Mouse (Mus musculus) hindbrain, embryonic 15.5 days (tissue): Measurements from ENCODE around the gene Rarg. TPM values are rescaled to one million over a fixed set of nuclear protein-coding genes. Genes with fewer than 3 reads are reported as not detected.

Experiments used
- ATAC-seq: fragments of 200-750 bp; cut with Nextera tagmentation; 2 replicates; pipeline ENCODE4 v1.8.0; 2017; ENCODE audit warnings: low read depth, moderate number of reproducible peaks, moderate TSS enrichment; ENCODE audit not compliant: low FRiP score
- H3K27ac ChIP-seq: fragments of 300-500 bp; sonication (generic); replicated peaks from 2 replicates; pipeline ENCODE4 v1.5.1; 2015; ENCODE audit warnings: mild to moderate bottlenecking, inconsistent platforms
- H3K27me3 ChIP-seq: fragments of 300-500 bp; sonication (generic); 2 replicates; pipeline ENCODE4 v1.6.1; 2015; ENCODE audit warnings: control low read depth, inconsistent platforms
- H3K36me3 ChIP-seq: fragments of 300-500 bp; sonication (generic); 2 replicates; pipeline ENCODE4 v1.6.1; 2015; ENCODE audit warnings: control low read depth, inconsistent platforms
- H3K4me1 ChIP-seq: fragments of 300-500 bp; sonication (generic); replicated peaks from 2 replicates; pipeline ENCODE4 v1.6.1; 2015; ENCODE audit warnings: control low read depth, inconsistent platforms
- H3K4me2 ChIP-seq: fragments of 300-500 bp; sonication (generic); 2 replicates; pipeline ENCODE4 v1.6.1; 2015; ENCODE audit warnings: moderate library complexity, mild to moderate bottlenecking, inconsistent platforms
- H3K4me3 ChIP-seq: fragments of 300-500 bp; sonication (generic); 2 replicates; pipeline ENCODE4 v1.5.1; 2015; ENCODE audit warnings: mild to moderate bottlenecking, inconsistent platforms
- H3K9ac ChIP-seq: fragments of 300-500 bp; sonication (generic); 2 replicates; pipeline ENCODE4 v1.6.1; 2015; ENCODE audit warnings: inconsistent platforms
- H3K9me3 ChIP-seq: fragments of 300-500 bp; sonication (generic); 2 replicates; pipeline ENCODE4 v1.6.1; 2016; ENCODE audit warnings: control low read depth, inconsistent platforms
- WGBS: fragments of 180-500 bp; shearing (Covaris S2); methylation state at CpG from one replicate; pipeline ENCODE4 v1.1.7; 2015; 5-methylcytosine and 5-hydroxymethylcytosine counted together
- polyA plus RNA-seq: library from polyadenylated mRNA; unstranded; fragments of >200 nt; fragmentation: Nextera tagmentation; extraction: Ambion mirVana; gene quantifications from 2 replicates; pipeline ENCODE4 v1.2.1, GENCODE M21; 2015

Gene Rarg
- 5.8 and 6.3 TPM in 2 replicates for polyA plus RNA-seq

GRCm38 (mm10) chr15:102257202-102258075 is at the start of gene Rarg:
Gene Rarg, minus strand, starts transcription at chr15:102257517.
- no peaks in the 10 kb centered on the region for H3K36me3 ChIP-seq
- H3K4me2 ChIP-seq = peak within 1 kb of the TSS; percentile 93
- H3K4me3 ChIP-seq = peak within 1 kb of the TSS; percentile 53
- peaks cover 41% of the 10 kb centered on the region for H3K27me3 ChIP-seq
- ATAC-seq = peak; percentile 44; the same call in 1 of the 2 replicates
- H3K4me1 ChIP-seq = peaks cover 23% of the 10 kb centered on the region
- 0 out of 2 replicates have a peak within 1 kb of the TSS, but pooled peaks have one; percentile 10 for H3K27ac ChIP-seq
- 1% methylated on average over 36 of the region's 46 CpGs for WGBS
- H3K9me3 ChIP-seq = no peaks in the 10 kb centered on the region
- peak within 1 kb of the TSS; percentile 51 for H3K9ac ChIP-seq

GRCm38 (mm10) chr15:102302542-102302941 is 45.2 kb upstream of the Rarg start:
- ATAC-seq = no peak
- Histone ChIP-seq H3K4me2 (no peak overlapping the region), H3K27ac (no peak overlapping the region), H3K4me3 (no peak overlapping the region), H3K27me3 (no peaks in the 10 kb centered on the region), H3K4me1 (no peaks in the 10 kb centered on the region), H3K36me3 (no peaks in the 10 kb centered on the region), H3K9ac (no peak overlapping the region), H3K9me3 (no peaks in the 10 kb centered on the region)
- WGBS = 95% methylated on average over 6 of the region's 6 CpGs

- peak; percentile 62 for ATAC-seq
- H3K9me3 ChIP-seq = no peaks in the 10 kb centered on the region
- no peaks in the 10 kb centered on the region for H3K36me3 ChIP-seq
- H3K4me1 ChIP-seq = peaks cover 9% of the 10 kb centered on the region
- no peak overlapping the region for H3K27ac ChIP-seq
- H3K4me3 ChIP-seq = peak overlapping the region; percentile 55
- WGBS = 5% methylated on average over 24 of the region's 24 CpGs
- no peaks in the 10 kb centered on the region for H3K27me3 ChIP-seq
- peak overlapping the region; percentile 25 for H3K9ac ChIP-seq
- peak overlapping the region; percentile 95 for H3K4me2 ChIP-seq
These were observed 39.2 kb upstream of the Rarg start for GRCm38 (mm10) chr15:102296368-102297006.

GRCm38 (mm10) chr15:102295633-102296367 is 38.5 kb upstream of the Rarg start, which contains the start of gene Espl1:
Gene Espl1, plus strand, starts transcription at chr15:102296266.
- Histone ChIP-seq H3K9ac (peak within 1 kb of the TSS; percentile 25), H3K9me3 (no peaks in the 10 kb centered on the region), H3K4me1 (peaks cover 9% of the 10 kb centered on the region), H3K4me2 (peak within 1 kb of the TSS; percentile 95), H3K27ac (peak within 1 kb of the TSS; percentile 58; the same call in 1 of the 2 replicates), H3K36me3 (no peaks in the 10 kb centered on the region), H3K4me3 (peak within 1 kb of the TSS; percentile 55), H3K27me3 (no peaks in the 10 kb centered on the region)
- ATAC-seq = peak; percentile 98
- WGBS = 6% methylated on average over 25 of the region's 25 CpGs

- no peak for ATAC-seq
- no peak overlapping the region for H3K4me3 ChIP-seq
- H3K36me3 ChIP-seq = 0 out of 2 replicates have a peak, but pooled peaks cover 7% of the 10 kb centered on the region
- no peaks in the 10 kb centered on the region for H3K4me1 ChIP-seq
- H3K27ac ChIP-seq = no peak overlapping the region
- no peaks in the 10 kb centered on the region for H3K9me3 ChIP-seq
- no peak overlapping the region for H3K9ac ChIP-seq
- H3K4me2 ChIP-seq = no peak overlapping the region
- no peaks in the 10 kb centered on the region for H3K27me3 ChIP-seq
These were observed 30.1 kb upstream of the Rarg start for GRCm38 (mm10) chr15:102287395-102287794.

- Histone ChIP-seq H3K9ac (no peak overlapping the region), H3K4me1 (peaks cover 22% of the 10 kb centered on the region), H3K9me3 (no peaks in the 10 kb centered on the region), H3K27me3 (no peaks in the 10 kb centered on the region), H3K36me3 (0 out of 2 replicates have a peak, but pooled peaks cover 21% of the 10 kb centered on the region), H3K27ac (no peak overlapping the region), H3K4me2 (no peak overlapping the region), H3K4me3 (no peak overlapping the region)
- no peak for ATAC-seq
- WGBS = 84% methylated on average over 3 of the region's 3 CpGs
These were observed 26.3 kb upstream of the Rarg start for GRCm38 (mm10) chr15:102283648-102284047.

GRCm38 (mm10) chr15:102282463-102283292 is 25.4 kb upstream of the Rarg start:
- Histone ChIP-seq H3K4me3 (no peak overlapping the region), H3K4me1 (peaks cover 23% of the 10 kb centered on the region), H3K36me3 (0 out of 2 replicates have a peak, but pooled peaks cover 21% of the 10 kb centered on the region), H3K9me3 (no peaks in the 10 kb centered on the region), H3K4me2 (no peak overlapping the region), H3K9ac (no peak overlapping the region), H3K27me3 (no peaks in the 10 kb centered on the region), H3K27ac (no peak overlapping the region)
- ATAC-seq = no peak
- WGBS = 88% methylated on average over 8 of the region's 8 CpGs

- peak overlapping the region; percentile 79 for H3K4me2 ChIP-seq
- no peak overlapping the region for H3K27ac ChIP-seq
- H3K4me3 ChIP-seq = peak overlapping the region; percentile 84; the same call in 1 of the 2 replicates
- H3K9me3 ChIP-seq = no peaks in the 10 kb centered on the region
- H3K9ac ChIP-seq = no peak overlapping the region
- peaks cover 23% of the 10 kb centered on the region for H3K4me1 ChIP-seq
- ATAC-seq = no peak
- H3K36me3 ChIP-seq = 0 out of 2 replicates have a peak, but pooled peaks cover 21% of the 10 kb centered on the region
- H3K27me3 ChIP-seq = no peaks in the 10 kb centered on the region
- 95% methylated on average over 19 of the region's 19 CpGs for WGBS
These were observed 23.3 kb upstream of the Rarg start for GRCm38 (mm10) chr15:102280623-102281022.

GRCm38 (mm10) chr15:102279783-102280520 is 22.6 kb upstream of the Rarg start:
- Histone ChIP-seq H3K36me3 (0 out of 2 replicates have a peak, but pooled peaks cover 21% of the 10 kb centered on the region), H3K9me3 (no peaks in the 10 kb centered on the region), H3K27me3 (no peaks in the 10 kb centered on the region), H3K9ac (peak overlapping the region; percentile 86), H3K27ac (peak overlapping the region; percentile 90), H3K4me1 (peaks cover 23% of the 10 kb centered on the region), H3K4me3 (peak overlapping the region; percentile 84), H3K4me2 (peak overlapping the region; percentile 79)
- 33% methylated on average over 13 of the region's 13 CpGs for WGBS
- peak; percentile 44 for ATAC-seq

GRCm38 (mm10) chr15:102279092-102279782 is 21.9 kb upstream of the Rarg start, which contains the start of gene Mfsd5:
Gene Mfsd5, plus strand, starts transcription at chr15:102279454.
- Histone ChIP-seq H3K4me2 (peak within 1 kb of the TSS; percentile 79), H3K27me3 (no peaks in the 10 kb centered on the region), H3K9me3 (no peaks in the 10 kb centered on the region), H3K4me1 (peaks cover 23% of the 10 kb centered on the region), H3K27ac (peak within 1 kb of the TSS; percentile 90), H3K4me3 (peak within 1 kb of the TSS; percentile 84), H3K9ac (peak within 1 kb of the TSS; percentile 86), H3K36me3 (0 out of 2 replicates have a peak, but pooled peaks cover 21% of the 10 kb centered on the region)
- peak; percentile 95 for ATAC-seq
- under 1% methylated on average over 63 of the region's 65 CpGs for WGBS
